Mouse (Mus musculus): ENCODE measurements around the gene Syvn1.

DNA sequence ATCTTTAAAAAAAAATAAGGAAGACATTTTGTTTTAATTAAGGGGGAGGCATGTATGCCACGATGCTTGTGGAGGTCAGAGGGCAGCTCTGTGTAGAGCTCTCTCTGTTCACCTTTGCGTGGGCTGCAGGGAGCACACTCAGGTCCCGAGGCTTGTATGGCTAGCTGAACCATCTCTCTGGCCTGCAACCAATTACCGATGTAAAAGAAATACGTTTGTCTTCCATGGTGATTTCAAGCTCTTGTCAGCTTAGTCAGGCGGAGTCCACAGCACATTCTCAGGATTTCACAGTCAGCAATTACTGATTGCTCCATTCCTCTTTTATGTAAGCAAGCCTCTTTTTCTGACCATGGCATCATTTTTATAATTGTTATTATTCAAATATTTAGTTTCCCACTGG is 54.8 kb downstream of the Syvn1 start:
- TF ChIP-seq MAX (IDR thresholded peaks at IDR 0.05; ENCODE audit: low read depth) (no peak), POLR2A (IDR thresholded peaks at IDR 0.05; ENCODE audit: insufficient read length, low read depth) (no peak), E2F4 (IDR thresholded peaks at IDR 0.05; ENCODE audit: insufficient read depth) (no peak), POLR2AphosphoS2 (IDR thresholded peaks at IDR 0.05; ENCODE audit: insufficient read length, low read depth) (no peak), USF1 (IDR thresholded peaks at IDR 0.05; ENCODE audit: low read depth) (no peak)
